Mouse (Mus musculus): ENCODE data around the gene Olfr25.

Olfr25 gene

DNA sequence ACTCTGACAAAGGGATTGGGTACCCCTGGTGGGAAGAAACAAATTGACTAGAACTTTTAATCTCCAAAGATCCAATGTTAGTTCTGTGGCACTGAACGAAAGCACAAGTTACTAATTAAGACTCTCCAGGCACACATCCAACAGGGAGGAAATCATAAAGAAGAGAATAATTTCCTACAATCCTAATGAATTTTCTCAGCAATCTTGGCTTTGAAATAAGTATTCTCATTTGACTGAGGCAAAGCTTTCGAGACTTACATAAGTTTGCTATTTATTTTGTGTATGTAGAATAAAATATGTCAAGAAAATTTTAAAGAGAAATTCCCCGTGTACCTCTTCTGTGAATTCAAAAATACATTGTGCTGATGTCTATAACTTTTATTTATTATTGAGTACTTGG is at the start of gene Olfr25:
TSS of gene Olfr25 (plus strand) at position 301 of the 400 bp plus-strand sequence.
- CTCF ChIA-PET = no interaction called here
- POLR2A ChIA-PET = interaction anchor here in 1 of 4 experiments (0.7 kb wide), 1 partner anchor 413 kb away, joined by 3 read pairs; no protein-coding TSS in a partner anchor

DNA sequence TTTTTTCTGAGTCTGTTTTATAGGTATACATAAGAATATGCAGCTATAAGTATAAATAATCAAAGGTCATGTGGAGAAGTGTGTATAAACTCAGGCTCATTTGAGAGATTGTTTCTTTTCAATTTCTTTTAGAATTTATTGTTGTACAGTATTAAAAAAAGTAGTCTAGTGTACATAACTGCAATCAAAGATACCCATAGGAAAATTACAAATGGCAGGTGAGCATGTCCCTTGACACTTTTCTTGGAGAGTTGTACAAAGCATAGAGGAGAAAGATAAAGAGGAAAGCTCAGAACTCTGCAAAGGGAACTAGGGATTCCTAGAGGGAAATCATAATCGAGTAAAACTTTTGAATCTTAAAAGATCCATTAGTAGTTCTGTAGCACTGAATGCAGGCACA is 38.1 kb upstream of the Olfr25 start, which contains the start of gene Olfr896-ps1:
TSS of gene Olfr896-ps1 (plus strand) at position 301 of the 400 bp plus-strand sequence.
- CTCF ChIA-PET = no interaction called here

DNA sequence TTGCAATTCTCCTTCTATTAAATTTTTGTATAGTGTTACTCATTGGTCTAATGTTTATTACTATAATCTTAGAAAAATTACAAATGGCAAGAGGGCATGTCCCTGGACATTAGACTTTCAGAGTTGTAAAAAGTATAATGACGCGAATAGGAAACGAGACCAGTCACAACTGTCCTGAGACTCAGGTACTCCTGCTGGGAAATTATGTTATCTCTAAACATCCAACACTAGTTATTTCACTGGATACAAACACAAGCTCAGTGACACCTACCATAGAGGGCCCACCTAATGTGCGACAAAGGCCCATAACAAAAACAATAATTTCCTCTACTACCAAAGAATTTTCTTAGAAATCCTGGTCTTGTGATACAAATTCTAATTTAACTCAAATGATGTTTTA is 19.3 kb downstream of the Olfr25 start, which contains the start of gene Olfr898:
TSS of gene Olfr898 (plus strand) at position 301 of the 400 bp plus-strand sequence.
- POLR2A ChIA-PET = no interaction called here
- CTCF ChIA-PET = no interaction called here

More for the DNA sequence above, 38.1 kb upstream of the Olfr25 start, which contains the start of gene Olfr896-ps1:
- POLR2A ChIA-PET = no interaction called here

DNA sequence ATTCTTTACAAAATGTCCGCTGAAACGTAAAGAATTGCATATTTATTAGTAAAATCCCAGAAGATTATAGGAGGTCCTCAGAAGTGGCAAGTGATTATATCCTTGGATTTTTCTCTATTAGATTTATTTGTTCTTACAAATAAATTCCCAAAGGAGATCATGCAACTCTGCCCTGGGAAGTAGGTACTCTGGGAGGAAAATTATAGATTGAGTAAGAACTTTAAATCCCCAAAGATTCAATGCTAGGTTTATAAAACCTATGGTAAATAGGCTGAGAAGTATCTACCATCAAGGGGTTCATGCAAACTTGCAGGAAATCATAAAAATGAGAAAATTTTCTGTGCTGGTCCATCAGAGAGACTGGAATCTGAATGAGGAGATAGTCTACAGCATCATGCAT is 37.7 kb downstream of the Olfr25 start, which contains the start of gene Olfr250:
TSS of gene Olfr250 (plus strand) at position 301 of the 400 bp plus-strand sequence.
- ChIA-PET CTCF (no interaction called here), POLR2A (no interaction called here)

DNA sequence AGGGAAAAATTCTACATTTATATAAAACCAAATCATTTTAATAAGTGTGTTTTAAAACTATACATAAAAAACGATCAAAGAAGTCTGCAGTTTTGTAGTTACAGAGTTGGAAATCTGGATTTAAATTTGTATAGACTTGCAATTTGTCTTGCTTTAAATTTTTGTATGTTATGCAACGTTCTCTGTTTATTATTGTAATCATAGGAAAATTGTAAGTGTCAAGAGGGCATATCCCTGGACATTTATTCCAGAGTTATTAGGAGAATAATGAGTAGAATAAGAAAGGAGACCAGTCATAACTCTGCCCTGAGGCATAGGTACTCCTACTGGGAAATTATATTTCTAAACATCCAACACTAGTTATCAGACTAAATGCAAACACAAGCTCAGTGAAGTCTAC is 47.9 kb downstream of the Olfr25 start, which contains the start of gene Olfr251:
TSS of gene Olfr251 (plus strand) at position 301 of the 400 bp plus-strand sequence.
- POLR2A ChIA-PET = no interaction called here
- CTCF ChIA-PET = no interaction called here

All from embryonic stem cell, embryonic (primary cell).